Mouse (Mus musculus) embryonic facial prominence, embryonic 14.5 days (tissue): ENCODE measurements at regions not wholly inside any gene's neighbourhood (a gene's known extent, or its start where the extent isn't known, plus 50 kb on each side); places are given as distances from the start of the nearest gene placed in this dataset.
A peak's percentile ranks its signal among the peaks of the same experiment; 100 is the strongest.
"Not testable (repeated sequence)": the region's sequence is repeated elsewhere in the genome, so short reads cannot be mapped to it uniquely, and the experiment has no call there.

Experiments used
- ATAC-seq: fragments of 200-750 bp; cut with Nextera tagmentation; 2 replicates; pipeline ENCODE4 v1.8.0; 2017; ENCODE audit warnings: low read depth, moderate number of reproducible peaks, moderate TSS enrichment
- DNase-seq: peaks from one replicate; pipeline ENCODE4 v3.0.0-alpha.2; 2015; ENCODE audit warnings: low spot score
- H3K27ac ChIP-seq: fragments of 300-500 bp; sonication (generic); replicated peaks from 2 replicates; pipeline ENCODE4 v1.5.1; 2014; ENCODE audit warnings: low read depth, mild to moderate bottlenecking, low read length, moderate library complexity
- H3K27me3 ChIP-seq: fragments of 300-500 bp; sonication (generic); replicated peaks from 2 replicates; pipeline ENCODE4 v1.6.1; 2014; ENCODE audit warnings: low read length; ENCODE audit not compliant: control insufficient read depth, insufficient read depth
- H3K36me3 ChIP-seq: fragments of 300-500 bp; sonication (generic); 2 replicates; pipeline ENCODE4 v1.6.1; 2014; ENCODE audit warnings: low read length, mixed read lengths; ENCODE audit not compliant: control insufficient read depth, insufficient read depth
- H3K4me1 ChIP-seq: fragments of 300-500 bp; sonication (generic); 2 replicates; pipeline ENCODE4 v1.6.1; 2014; ENCODE audit warnings: antibody characterized with exemption, low read length; ENCODE audit not compliant: control insufficient read depth, insufficient read depth
- H3K4me2 ChIP-seq: fragments of 300-500 bp; sonication (generic); 2 replicates; pipeline ENCODE4 v1.6.1; 2014; ENCODE audit warnings: low read depth, mild to moderate bottlenecking, low read length, moderate library complexity, mixed read lengths
- H3K4me3 ChIP-seq: fragments of 300-500 bp; sonication (generic); 2 replicates; pipeline ENCODE4 v1.5.1; 2014; ENCODE audit warnings: low read depth, mild to moderate bottlenecking, low read length
- H3K9ac ChIP-seq: fragments of 300-500 bp; sonication (generic); 2 replicates; pipeline ENCODE4 v1.6.1; 2014; ENCODE audit warnings: low read depth, mild to moderate bottlenecking, low read length, moderate library complexity, mixed read lengths
- H3K9me3 ChIP-seq: fragments of 300-500 bp; sonication (generic); 2 replicates; pipeline ENCODE4 v1.6.1; 2016; ENCODE audit warnings: low read length; ENCODE audit not compliant: control insufficient read depth
- WGBS: fragments of 180-500 bp; shearing (Covaris S2); extraction: QIAGEN DNeasy Blood & Tissue Kit; methylation state at CpG from one replicate; pipeline ENCODE4 v1.1.7; 2014; 5-methylcytosine and 5-hydroxymethylcytosine counted together

DNA sequence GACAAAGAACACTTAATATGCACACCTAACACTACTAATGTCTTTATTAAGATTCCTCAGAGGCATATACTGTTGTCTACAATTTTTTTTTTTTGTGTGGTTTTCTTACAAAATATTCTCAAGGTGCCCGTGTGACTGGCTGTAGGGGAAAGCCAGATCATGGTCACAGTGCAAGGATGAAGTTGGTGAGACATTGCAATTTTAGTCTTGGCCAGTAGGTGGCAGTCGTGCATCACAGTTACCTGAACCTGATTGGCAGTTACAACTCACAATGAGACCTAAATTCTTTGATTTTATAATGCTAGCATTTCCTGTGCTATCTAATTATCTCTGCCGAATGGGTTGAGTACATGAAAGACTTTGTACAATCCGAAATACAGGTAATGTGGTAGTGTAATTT is 232.5 kb downstream of the Tbl1xr1 start:
- DNase-seq = peak; percentile 49
- no peak overlapping the region for H3K4me2 ChIP-seq
- H3K9ac ChIP-seq = no peak overlapping the region
- no peaks in the 10 kb centered on the region for H3K27me3 ChIP-seq
- no peak overlapping the region for H3K4me3 ChIP-seq
- H3K36me3 ChIP-seq = no peaks in the 10 kb centered on the region
- 7% methylated on average over 4 of the region's 4 CpGs for WGBS
- ATAC-seq = peak; percentile 68; the same call in 1 of the 2 replicates
- H3K27ac ChIP-seq = no peak overlapping the region
- H3K4me1 ChIP-seq = no peaks in the 10 kb centered on the region
- H3K9me3 ChIP-seq = no peaks in the 10 kb centered on the region

DNA sequence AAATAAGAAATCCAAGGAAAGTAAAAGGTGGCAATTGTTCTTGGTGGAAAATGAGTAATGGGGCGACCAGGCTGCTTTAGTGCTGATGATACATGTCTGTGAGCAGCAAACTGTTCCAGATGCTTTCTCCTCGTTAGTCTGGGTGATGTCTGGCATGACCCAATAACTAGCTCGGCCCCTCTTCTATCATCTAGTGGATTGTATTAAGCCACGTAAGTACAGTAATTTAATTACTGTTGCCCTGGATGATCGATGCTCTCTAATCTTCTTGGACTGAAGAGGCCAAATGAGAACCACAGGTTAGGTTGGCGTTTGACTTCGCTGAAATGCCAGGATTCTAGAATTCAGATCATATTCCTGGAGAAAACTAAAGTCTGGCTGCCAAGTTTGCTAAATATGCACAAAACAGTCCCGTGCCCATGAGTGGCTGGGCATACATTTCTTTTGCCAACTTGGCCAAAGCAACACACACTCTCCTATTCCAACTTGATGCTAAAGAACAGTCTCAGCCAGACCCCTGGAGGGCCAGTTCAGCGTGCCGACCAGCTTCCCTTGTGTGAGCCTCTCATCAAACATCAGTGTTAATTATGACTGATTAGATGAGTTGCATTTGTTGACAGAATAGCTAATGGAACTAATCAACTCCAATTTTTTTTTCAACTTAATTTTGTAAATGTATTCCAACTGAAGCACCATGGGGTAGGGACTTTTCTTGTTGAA is 240.2 kb downstream of the Tbl1xr1 start:
- H3K4me3 ChIP-seq = no peak overlapping the region
- ATAC-seq (no peak), DNase-seq (peak; percentile 48)
- no peaks in the 10 kb centered on the region for H3K9me3 ChIP-seq
- no peaks in the 10 kb centered on the region for H3K36me3 ChIP-seq
- H3K27me3 ChIP-seq = no peaks in the 10 kb centered on the region
- no peak overlapping the region for H3K4me2 ChIP-seq
- WGBS = 52% methylated on average over 10 of the region's 10 CpGs
- H3K4me1 ChIP-seq = no peaks in the 10 kb centered on the region
- no peak overlapping the region for H3K9ac ChIP-seq
- H3K27ac ChIP-seq = no peak overlapping the region

DNA sequence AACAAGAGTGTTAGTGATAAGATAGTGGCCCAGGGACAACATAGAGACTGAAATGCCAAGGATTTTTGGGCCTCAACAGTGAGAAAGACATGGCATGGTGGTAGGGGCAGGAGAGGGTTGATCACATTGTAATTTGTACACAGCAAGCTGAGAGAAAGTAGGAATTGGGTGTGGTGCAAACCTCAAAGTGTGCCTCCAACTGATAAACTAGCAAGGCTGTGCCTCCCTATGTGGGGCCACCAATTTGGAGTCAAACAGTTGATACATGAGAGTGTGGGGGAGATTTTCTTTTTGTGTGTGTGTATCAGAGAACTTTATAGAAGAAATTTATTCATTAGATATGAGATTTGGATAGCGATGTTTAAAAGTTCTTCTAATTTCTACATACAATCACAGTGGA is 244.0 kb downstream of the Tbl1xr1 start:
- not testable (repeated sequence) for DNase-seq, H3K4me1 ChIP-seq, H3K9me3 ChIP-seq, H3K27me3 ChIP-seq, ATAC-seq, H3K4me2 ChIP-seq, H3K36me3 ChIP-seq, H3K9ac ChIP-seq, H3K4me3 ChIP-seq, H3K27ac ChIP-seq
- 95% methylated on average over 1 of the region's 1 CpGs for WGBS

- 55% methylated on average over 1 of the region's 1 CpGs for WGBS
- Histone ChIP-seq H3K4me3 (no peak overlapping the region), H3K36me3 (no peaks in the 10 kb centered on the region), H3K27me3 (no peaks in the 10 kb centered on the region), H3K9ac (no peak overlapping the region), H3K9me3 (no peaks in the 10 kb centered on the region), H3K27ac (no peak overlapping the region), H3K4me2 (no peak overlapping the region), H3K4me1 (no peaks in the 10 kb centered on the region)
- DNase-seq (no peak), ATAC-seq (no peak)
Observed at GRCm38 (mm10) chr3:22331240-22331639, 254.8 kb downstream of the Tbl1xr1 start.
